Mouse (Mus musculus) ZHBTc4 (cell line): ENCODE data around the gene Mia2.
"Not testable (repeated sequence)": the region's sequence is repeated elsewhere in the genome, so short reads cannot be mapped to it uniquely, and the experiment has no call there.

ENCODE experiments used
- DNase-seq: peaks from one replicate; pipeline ENCODE4 v3.0.0-alpha.2; 2011; ENCODE audit warnings: low read depth, low spot score

Gene Mia2

GRCm38 (mm10) chr12:59238434-59238833 lies 142.8 kb downstream of the Mia2 start:
- no peak for DNase-seq

GRCm38 (mm10) chr12:59241031-59241430 lies 145.4 kb downstream of the Mia2 start:
- DNase-seq, result not testable (repeated sequence)
